ENCODE assay signal across 10 mouse cellular contexts in the genomic region with DNA sequence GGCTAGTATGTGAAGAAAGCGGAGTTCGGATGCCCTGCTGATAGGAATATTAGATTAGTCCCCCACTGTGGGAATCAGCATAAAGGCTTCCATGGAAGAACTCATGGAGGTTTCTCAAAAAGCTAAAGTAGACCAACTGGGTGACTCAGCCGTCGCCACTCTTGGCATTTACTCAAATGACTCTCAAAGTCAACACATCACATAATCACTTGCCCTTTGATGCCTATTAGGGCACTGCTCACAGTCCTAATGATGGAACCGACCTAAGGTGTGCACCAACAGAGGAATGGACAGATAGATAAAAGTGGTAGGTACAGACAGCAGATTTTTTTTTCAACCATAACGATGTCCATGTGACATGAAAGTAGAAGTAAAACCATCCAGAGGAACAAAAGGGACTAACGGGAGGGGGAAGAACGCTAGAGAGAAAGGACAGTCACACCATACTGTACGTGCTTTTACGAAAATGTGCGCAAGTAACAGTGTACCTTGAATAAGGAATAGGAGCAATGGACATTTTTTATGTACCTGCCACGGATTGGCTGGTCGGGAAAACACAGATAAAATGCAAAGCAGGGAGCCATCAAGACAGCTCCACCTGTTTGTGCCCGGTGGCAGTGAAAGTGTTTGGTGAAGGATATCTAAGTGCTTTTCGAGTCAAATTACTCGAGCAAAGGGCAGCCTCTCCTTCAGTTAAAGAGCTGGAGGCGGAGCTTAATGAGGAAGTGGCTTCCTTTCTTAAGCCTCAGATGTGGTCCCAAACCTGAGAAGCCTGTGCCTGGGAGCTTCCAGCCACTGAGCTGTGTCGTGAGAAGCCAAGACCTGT. TPM values are rescaled to one million over a fixed set of nuclear protein-coding genes. Genes with fewer than 3 reads are reported as not detected.
A peak's percentile ranks its signal among the peaks of the same experiment; 100 is the strongest.
DNase-seq lines count a peak whose midpoint lies in the region; ATAC-seq and TF ChIP-seq lines count a peak whose summit lies in the region.
"Had no signal": no experiment of that assay in that cellular context is flagged by ENCODE, and none has a peak within 500 bp of the region (broad histone marks: within the 10 kb centered on the region; RNA-seq: fewer than 3 reads in every experiment).

No protein-coding gene starts in this region.

- 37% methylated on average over 18 of the region's 18 CpGs for WGBS in liver, adult 2 months
- 50% methylated on average over 18 of the region's 18 CpGs for WGBS in intestine, embryonic 15.5 days
- 44% methylated on average over 18 of the region's 18 CpGs for WGBS in lung, embryonic 16.5 days

- H3K36me3 ChIP-seq in liver, adult 2 months (ENCODE audit: control insufficient read depth, insufficient read depth, low read length), result no peaks in the 10 kb centered on the region
- H3K36me3 ChIP-seq in intestine, embryonic 15.5 days, result no peaks in the 10 kb centered on the region
- H3K36me3 ChIP-seq in lung, embryonic 16.5 days (ENCODE audit: control insufficient read depth, insufficient read depth, low read length), result no peaks in the 10 kb centered on the region

- H3K9ac ChIP-seq in liver, adult 2 months (ENCODE audit: low read depth, low read length), result no peak overlapping the region
- no peak overlapping the region for H3K9ac ChIP-seq in intestine, embryonic 15.5 days
- H3K9ac ChIP-seq in lung, embryonic 16.5 days (ENCODE audit: low read length), result peak overlapping the region; percentile 12; the same call in 1 of the 2 replicates

- no peaks in the 10 kb centered on the region for H3K4me1 ChIP-seq in liver, adult 2 months (ENCODE audit: control insufficient read depth, insufficient read depth, low read length)
- no peaks in the 10 kb centered on the region for H3K4me1 ChIP-seq in intestine, embryonic 15.5 days (replicated peaks)
- no peaks in the 10 kb centered on the region; the same call in 1 of the 2 replicates for H3K4me1 ChIP-seq in lung, embryonic 16.5 days (replicated peaks; ENCODE audit: control insufficient read depth, insufficient read depth, low read length)

- no peak for TF ChIP-seq CTCF in liver, adult 2 months (IDR thresholded peaks at IDR 0.05; ENCODE audit: low read depth, low read length)
- TF ChIP-seq CTCF in layer of hippocampus, adult 2 months (conservative IDR thresholded peaks at IDR 0.05), result no peak

- H3K79me2 ChIP-seq in liver, adult 2 months (ENCODE audit: control insufficient read depth, insufficient read depth, low read length), result no peaks in the 10 kb centered on the region

- H3K27ac ChIP-seq in liver, adult 2 months (replicated peaks; ENCODE audit: insufficient read depth, low read depth, low read length), result no peak overlapping the region
- H3K27ac ChIP-seq in intestine, embryonic 15.5 days, result peak overlapping the region; percentile 61; the same call in 1 of the 2 replicates
- H3K27ac ChIP-seq in lung, embryonic 16.5 days (ENCODE audit: low read length), result peak overlapping the region; percentile 66
- H3K27ac ChIP-seq in layer of hippocampus, adult 2 months, result no peak overlapping the region

- H3K27me3 ChIP-seq in liver, adult 2 months (ENCODE audit: control insufficient read depth, insufficient read depth, low read length), result 0 out of 2 replicates have a peak, but pooled peaks cover 5% of the 10 kb centered on the region
- H3K27me3 ChIP-seq in intestine, embryonic 15.5 days (replicated peaks), result no peaks in the 10 kb centered on the region
- H3K27me3 ChIP-seq in lung, embryonic 16.5 days (ENCODE audit: control insufficient read depth, insufficient read depth, low read depth, low read length), result no peaks in the 10 kb centered on the region

- H3K4me3 ChIP-seq in liver, adult 2 months (ENCODE audit: insufficient read depth, low read depth, low read length), result no peak overlapping the region
- peak overlapping the region; percentile 6; the same call in 1 of the 2 replicates for H3K4me3 ChIP-seq in intestine, embryonic 15.5 days (replicated peaks)
- H3K4me3 ChIP-seq in lung, embryonic 16.5 days (ENCODE audit: low read length), result 0 out of 2 replicates have a peak overlapping the region, but pooled peaks have one; percentile 10
- H3K4me3 ChIP-seq in layer of hippocampus, adult 2 months, result no peak overlapping the region

- no peak for TF ChIP-seq POLR2A in liver, adult 2 months (IDR thresholded peaks at IDR 0.05; ENCODE audit: extremely low read depth, insufficient read depth, low read length)

- H3K4me2 ChIP-seq in intestine, embryonic 15.5 days (replicated peaks), result peak overlapping the region; percentile 50
- H3K4me2 ChIP-seq in lung, embryonic 16.5 days (ENCODE audit: low read depth, low read length), result peak overlapping the region; percentile 40

- ATAC-seq in intestine, embryonic 15.5 days, result peak; percentile 93
- peak; percentile 81 for ATAC-seq in lung, embryonic 16.5 days (ENCODE audit: low read depth)

- DNase-seq in liver, adult 2 months (ENCODE audit: extremely low read depth, low read depth, low spot score), result peak; percentile 34
- no peak for DNase-seq in liver
- peak; percentile 60 for DNase-seq in thymus, postnatal 25 days
- DNase-seq in layer of hippocampus, adult 2 months (ENCODE audit: low spot score in 2 of 2), result no peak
- no peak for DNase-seq in left cerebral cortex, adult 9 months (ENCODE audit: low spot score in 2 of 2)
- DNase-seq in gastrocnemius, adult 8-10 months (ENCODE audit: low spot score in 2 of 2), result no peak

- no peaks in the 10 kb centered on the region for H3K9me3 ChIP-seq in intestine, embryonic 15.5 days
- H3K9me3 ChIP-seq in lung, embryonic 16.5 days (ENCODE audit: control insufficient read depth, low read length), result no peaks in the 10 kb centered on the region

RNA-seq across cellular contexts. Expression of a gene that starts 17.8 kb away (rescaled TPM):
- 0.37 and 0.54 TPM in 2 replicates for total RNA-seq in liver, adult 2 months (2014; rRNA removed)
- 0.14 TPM in 1 of 2 replicates, not detected in the other for polyA plus RNA-seq in liver, adult 2 months (2012; rRNA removed)
- 3.9 TPM in 2 replicates for polyA plus RNA-seq in intestine, embryonic 15.5 days (2015; fragmentation: Nextera tagmentation; extraction: Ambion mirVana)
- 5.0 and 5.4 TPM in 2 replicates for polyA plus RNA-seq in lung, embryonic 16.5 days (2015; fragmentation: Nextera tagmentation; extraction: Ambion mirVana)
- not detected for total RNA-seq in layer of hippocampus, adult 2 months (2021)
- total RNA-seq in gastrocnemius, adult 8-10 months (2022), result not detected
- total RNA-seq: left cerebral cortex, adult 18-20 months had no signal
- polyA plus RNA-seq: brain, embryonic 14.5 days had no signal

Comparison
In these comparisons a context has a peak if more than half of its experiments do, and no peak if none do; other contexts are left out.
1. DNase-seq: peak in liver, adult 2 months (single experiment) and thymus, postnatal 25 days (single experiment); none in liver (single experiment), layer of hippocampus, adult 2 months (0 of 2), left cerebral cortex, adult 9 months (0 of 2) and gastrocnemius, adult 8-10 months (0 of 2).
2. H3K27ac ChIP-seq: peak in intestine, embryonic 15.5 days (single experiment) and lung, embryonic 16.5 days (single experiment); none in liver, adult 2 months (single experiment) and layer of hippocampus, adult 2 months (single experiment).
3. H3K4me3 ChIP-seq: peak in intestine, embryonic 15.5 days (single experiment) and lung, embryonic 16.5 days (single experiment); none in liver, adult 2 months (single experiment) and layer of hippocampus, adult 2 months (single experiment).